Mouse (Mus musculus) mouse embryonic stem cell (cell line): ENCODE results near the gene Capns2.

Source experiments
- in situ Hi-C, 2 experiments: fragments of 300-500 bp; cut with MboI; formaldehyde crosslinking; loops; 1 replicate in 1 of 2; 3 replicates in 1 of 2; pipeline ENCODE4 v1.14.3; 2019 to 2020; ENCODE audit warnings: low sequenced_read_pairs in 2 of 2, low pct_unique_long_range_greater_than_20kb in 1 of 2, mixed read lengths in 1 of 2; ENCODE audit not compliant: unreplicated experiment in 1 of 2

Capns2 gene

DNA sequence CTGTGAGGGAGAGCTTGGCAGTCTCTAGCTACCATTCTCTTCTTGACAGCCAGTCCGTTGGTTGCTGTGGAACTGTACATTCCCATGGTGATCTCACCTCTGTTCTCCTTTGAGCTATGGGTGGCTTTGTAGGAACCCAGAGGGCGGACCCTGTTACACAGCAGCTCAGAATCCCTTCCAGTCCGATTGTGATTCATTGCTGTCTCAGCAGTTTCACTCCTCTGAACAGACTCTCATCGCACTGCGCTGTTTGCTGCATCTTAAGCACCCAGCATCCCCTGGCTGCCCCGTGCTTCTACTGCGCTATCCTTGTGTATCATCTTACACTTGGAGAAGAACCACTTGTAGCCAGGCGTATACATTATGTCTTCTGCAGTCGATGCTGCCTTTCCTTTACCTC lies 1.6 kb upstream of the Capns2 start:
- in situ Hi-C loops: no loop called here

DNA sequence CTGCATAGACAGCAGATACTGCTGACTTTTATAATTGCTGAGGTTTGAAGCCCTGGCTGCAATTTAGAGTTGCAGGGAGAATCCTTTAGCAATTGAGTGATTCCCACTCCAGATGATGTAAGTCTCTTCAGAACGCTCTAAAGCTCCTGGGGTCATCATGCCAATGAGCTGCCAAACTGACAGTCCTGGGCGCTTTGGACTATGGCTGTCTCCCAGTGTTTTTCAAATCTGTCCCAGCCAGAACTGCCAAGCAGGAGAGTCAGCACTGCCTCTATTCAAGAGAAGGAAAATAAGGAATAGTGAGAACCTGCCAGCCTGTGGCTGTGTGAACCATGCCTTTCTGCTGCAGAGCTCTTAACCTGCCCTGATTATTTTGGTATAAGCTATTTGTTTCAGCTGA lies 1.8 kb downstream of the Capns2 start:
- in situ Hi-C loops: no loop called here

DNA sequence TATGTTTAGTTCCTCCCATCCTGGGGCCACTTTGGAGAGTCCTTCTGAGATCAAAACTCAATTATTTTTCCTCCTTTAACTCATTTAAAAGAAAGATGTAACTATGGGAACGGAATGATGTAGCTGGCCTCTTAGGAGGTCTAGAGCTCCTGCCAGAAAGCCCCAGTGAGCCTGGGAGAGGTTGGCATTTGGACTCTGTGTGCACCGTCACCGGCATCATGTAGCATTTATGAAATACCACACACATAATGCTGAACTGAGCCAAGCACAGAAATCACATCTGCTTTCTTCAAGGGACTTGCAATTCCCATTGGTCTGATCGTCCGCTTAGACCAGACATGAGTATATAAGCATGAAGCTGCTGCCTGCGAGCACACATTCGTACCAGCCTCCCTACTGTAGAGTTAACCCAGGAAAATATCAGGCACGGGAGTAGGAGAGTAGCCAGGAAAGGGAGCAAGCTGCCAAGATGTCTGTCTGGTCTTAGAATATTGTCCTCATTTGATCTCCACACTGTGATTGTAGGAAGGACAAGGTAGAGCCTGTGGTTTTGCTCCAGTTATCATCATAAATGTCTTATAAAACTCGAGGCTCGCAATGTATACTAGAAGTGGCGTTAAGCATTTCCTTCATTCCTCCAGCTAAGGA lies 2.4 kb downstream of the Capns2 start:
- in situ Hi-C loops: no loop called here

DNA sequence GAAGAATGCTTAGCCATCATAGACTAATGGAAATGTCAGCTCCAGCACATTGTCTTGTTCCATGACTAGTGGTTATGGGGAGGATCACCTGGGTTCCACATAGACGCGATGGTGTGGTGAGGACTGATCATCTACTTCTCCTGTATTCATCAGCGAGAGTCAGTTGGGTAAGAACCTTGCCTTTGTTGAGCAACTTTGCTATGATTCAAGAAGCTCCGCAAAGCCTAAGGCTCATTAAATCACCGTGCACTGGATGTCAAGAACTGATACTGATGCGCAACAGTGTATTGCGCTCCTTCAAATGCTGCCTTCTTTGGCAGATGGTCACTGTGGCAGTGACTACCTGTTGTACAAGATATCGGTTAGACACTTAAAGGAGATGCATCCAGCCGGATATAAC lies 5.3 kb downstream of the Capns2 start:
- in situ Hi-C loops: no loop called here

DNA sequence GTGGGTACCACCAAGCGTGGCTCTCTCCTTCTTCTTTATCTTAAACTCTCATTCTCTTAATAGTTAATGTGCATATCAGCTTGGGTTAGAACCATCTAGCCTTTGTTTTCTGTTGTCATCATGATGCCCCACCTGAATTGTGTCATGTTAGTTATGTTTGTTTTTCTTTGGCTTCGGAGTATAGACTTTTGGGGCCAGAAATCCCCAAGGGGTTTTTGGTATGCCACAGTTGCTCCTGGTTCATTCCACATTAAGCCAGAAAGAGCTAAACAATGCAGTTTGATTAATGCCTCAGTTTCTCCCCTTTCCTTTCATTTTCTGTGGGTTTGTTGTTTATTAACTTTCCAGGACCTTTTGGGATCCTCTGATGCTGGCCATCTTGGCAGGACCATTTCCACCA lies 7.2 kb downstream of the Capns2 start:
- in situ Hi-C loops: no loop called here

DNA sequence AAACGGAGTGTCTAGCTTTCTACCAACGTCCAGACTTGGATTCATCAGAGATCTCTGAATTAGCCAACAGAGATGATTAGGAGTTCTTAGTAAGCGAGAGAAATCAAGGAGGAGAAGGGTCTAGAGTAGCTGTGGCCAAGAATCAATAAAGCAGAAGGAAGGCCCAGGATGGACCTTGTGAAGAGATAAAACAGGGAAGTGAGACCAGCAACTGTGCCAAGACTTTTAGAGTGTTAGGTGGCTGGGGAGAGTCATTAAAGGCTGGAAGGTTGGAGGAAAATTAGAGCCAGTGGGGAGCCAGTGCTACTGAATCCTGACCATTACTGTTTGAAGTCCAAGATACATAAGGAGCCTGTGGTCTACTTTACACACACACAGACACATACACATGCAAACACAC lies 10.3 kb downstream of the Capns2 start:
- in situ Hi-C loops: no loop called here

DNA sequence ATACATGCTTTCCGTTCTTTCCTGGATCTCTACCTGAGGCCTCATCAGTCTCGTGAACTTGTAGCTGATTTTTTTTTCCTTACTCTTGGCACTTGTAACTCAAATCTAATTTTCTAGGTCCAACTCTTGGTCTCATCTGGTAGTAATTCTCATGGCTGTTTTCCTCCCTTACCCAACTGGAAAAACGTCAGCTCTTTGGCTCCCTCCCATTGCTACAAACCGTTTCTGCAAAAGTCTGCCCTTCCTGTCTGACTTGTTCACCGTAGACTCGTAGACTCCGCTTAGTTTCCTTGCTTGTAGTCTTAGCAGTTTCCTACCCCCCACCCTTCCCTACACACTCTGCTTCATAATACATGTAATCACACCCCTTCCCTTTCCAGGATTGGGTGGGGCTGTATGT lies 12.2 kb downstream of the Capns2 start:
- in situ Hi-C loops: no loop called here

DNA sequence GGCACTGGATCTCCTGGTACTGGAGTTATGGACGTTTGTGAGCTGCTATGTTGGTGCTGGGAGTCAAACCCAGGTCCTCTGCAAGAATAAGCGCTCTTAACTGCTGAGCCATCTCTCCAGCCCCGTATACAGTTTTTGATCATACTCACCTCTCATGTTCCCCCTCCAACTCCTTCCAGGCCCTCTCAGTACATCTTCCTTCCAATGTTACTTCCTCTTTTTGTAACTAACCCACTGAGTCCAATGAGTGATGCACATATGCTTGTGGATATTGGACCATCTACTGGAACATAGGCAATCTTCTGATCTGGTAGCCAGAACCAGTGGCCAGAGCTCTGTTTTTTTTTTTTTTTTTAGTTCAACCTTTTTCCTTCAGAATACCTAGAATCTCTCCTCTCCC lies 14.9 kb downstream of the Capns2 start:
- in situ Hi-C loops: no loop called here

DNA sequence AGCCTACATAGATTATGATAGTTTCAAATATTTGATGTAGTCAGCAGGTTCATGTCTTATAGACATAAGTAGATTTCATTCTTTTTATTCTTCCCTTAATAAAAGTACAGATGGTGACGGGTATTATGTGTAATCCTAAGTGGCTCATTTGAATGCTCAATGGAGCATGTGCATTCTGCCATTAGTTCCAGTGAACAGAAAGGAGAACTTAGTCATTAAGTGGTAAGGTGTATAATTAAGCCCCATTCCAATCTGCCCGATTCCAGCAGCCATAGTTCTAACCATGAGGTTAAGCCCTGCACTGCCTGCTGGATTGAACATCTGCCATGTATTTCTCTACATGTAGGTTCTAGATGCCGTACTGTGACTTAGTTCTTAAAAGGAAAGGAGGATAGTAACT lies 20.6 kb downstream of the Capns2 start:
- in situ Hi-C loops: no loop called here

DNA sequence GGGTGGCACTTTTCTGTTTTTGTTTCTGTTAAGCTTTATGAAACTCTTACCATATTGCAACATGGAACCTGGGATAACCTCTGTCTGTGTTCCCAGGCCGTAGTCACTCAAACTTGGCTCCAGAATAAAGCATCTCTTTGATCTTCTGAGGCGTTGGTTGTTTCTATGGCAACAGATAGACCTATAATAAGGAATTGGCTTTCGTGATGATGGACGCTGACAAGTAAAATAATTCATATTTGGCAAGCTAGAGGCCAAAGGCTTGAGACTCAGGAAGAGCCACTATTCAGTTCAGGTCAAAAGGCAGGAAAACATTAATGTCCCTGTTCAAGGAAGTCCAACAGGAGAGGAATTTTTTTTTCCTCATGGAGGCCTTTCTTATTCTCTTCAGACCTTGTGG lies 27.8 kb downstream of the Capns2 start:
- in situ Hi-C loops: no loop called here

DNA sequence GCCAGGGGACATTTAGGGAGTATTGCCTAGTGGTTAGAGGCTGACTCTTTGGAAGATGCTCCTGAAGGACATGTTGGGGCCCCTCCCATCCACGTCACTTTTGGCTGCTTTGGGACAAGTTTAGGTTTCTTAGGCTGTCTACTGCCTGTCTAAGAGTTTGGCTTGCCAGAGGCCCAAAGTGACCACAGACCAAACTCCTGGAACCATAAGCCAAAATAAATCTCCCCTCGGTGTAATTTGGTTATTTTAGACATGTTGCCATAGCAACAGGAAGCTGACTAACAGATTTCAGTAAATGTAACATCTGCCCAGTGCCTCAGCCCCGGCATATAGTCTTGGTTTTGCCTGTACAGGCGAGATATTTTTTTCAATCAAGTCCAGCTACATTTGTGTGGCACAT lies 36.8 kb downstream of the Capns2 start:
- in situ Hi-C loops: no loop called here

DNA sequence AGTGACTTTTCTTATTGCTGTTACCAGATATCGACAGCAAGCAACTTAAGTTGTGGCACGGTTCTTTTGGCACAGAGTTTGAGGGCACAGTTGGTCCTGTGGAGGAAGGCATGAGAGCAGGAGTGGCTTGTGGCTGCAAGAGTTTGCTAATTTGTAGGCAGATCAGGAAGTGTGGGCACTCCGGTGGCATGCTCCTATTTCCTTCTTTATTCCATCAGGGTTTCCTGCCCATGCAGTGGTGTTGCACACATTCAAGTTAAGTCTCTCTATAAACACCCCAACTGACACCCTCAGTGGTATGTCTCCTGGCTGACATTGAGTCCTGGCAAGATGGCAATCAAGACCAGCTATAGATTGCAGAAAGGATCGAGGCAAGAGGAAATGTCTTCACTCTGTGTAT lies 47.9 kb downstream of the Capns2 start:
- in situ Hi-C loops: no loop called here

DNA sequence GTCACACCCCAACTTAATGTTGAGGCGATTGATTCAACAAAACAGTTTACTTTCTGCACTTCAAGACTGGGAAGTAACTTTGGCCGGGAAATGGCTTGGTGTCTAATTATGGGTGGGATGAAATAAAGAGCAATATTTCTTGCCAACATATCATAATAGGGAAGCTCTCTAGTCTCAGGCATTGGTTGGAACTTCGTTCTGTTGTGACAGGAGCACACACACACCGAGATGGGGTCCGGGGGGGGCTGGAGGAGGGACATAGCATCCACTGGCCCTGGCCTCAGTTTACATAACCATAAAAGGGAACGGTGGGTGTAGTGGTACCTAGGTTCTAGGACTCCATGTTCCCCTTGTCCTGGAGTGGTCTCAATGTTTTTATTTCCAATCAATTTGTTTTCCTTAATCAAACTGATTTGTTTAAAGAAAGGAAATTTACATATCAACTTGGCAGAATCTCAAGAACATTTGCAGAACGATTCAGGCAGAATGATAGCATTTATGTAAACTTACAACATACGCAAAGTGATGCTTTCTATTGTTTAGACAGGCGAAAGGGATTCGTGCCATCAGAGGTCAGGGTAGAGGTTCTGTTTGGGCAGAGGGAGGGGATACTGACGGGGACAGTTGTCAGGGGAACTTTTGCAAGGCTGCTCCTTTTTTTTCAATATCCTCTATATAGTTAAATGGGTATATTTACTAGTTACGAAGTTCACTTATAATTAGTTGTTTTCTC lies 49.6 kb downstream of the Capns2 start:
- in situ Hi-C loops: no loop called here
